Mouse (Mus musculus) limb, embryonic 14.5 days (tissue): ENCODE data around the gene Zcchc10. TPM values are rescaled to one million over a fixed set of nuclear protein-coding genes. Genes with fewer than 3 reads are reported as not detected.
"Not testable (repeated sequence)": the region's sequence is repeated elsewhere in the genome, so short reads cannot be mapped to it uniquely, and the experiment has no call there.

Experiments
- ATAC-seq: fragments of 200-750 bp; cut with Nextera tagmentation; 2 replicates; pipeline ENCODE4 v1.8.0; 2017; ENCODE audit warnings: low read depth, moderate number of reproducible peaks, moderate TSS enrichment; ENCODE audit not compliant: low FRiP score
- DNase-seq: peaks from one replicate; pipeline ENCODE4 v3.0.0-alpha.2; 2015; ENCODE audit warnings: low spot score
- H3K27ac ChIP-seq: fragments of 300-500 bp; sonication (generic); replicated peaks from 2 replicates; pipeline ENCODE4 v1.5.1; 2014; ENCODE audit warnings: low read depth, mild to moderate bottlenecking, low read length, moderate library complexity, mixed read lengths
- H3K27me3 ChIP-seq: fragments of 300-500 bp; sonication (generic); 2 replicates; pipeline ENCODE4 v1.6.1; 2014; ENCODE audit warnings: low read length, mixed read lengths; ENCODE audit not compliant: control insufficient read depth, insufficient read depth
- H3K36me3 ChIP-seq: fragments of 300-500 bp; sonication (generic); 2 replicates; pipeline ENCODE4 v1.6.1; 2014; ENCODE audit warnings: mild to moderate bottlenecking, low read length, moderate library complexity, mixed read lengths; ENCODE audit not compliant: control insufficient read depth, insufficient read depth
- H3K4me1 ChIP-seq: fragments of 300-500 bp; sonication (generic); 2 replicates; pipeline ENCODE4 v1.6.1; 2014; ENCODE audit warnings: antibody characterized with exemption, low read length, mixed read lengths; ENCODE audit not compliant: control insufficient read depth, insufficient read depth
- H3K4me2 ChIP-seq: fragments of 300-500 bp; sonication (generic); replicated peaks from 2 replicates; pipeline ENCODE4 v1.6.1; 2014; ENCODE audit warnings: low read depth, mild to moderate bottlenecking, low read length, moderate library complexity; ENCODE audit not compliant: severe bottlenecking
- H3K4me3 ChIP-seq: fragments of 300-500 bp; sonication (generic); replicated peaks from 2 replicates; pipeline ENCODE4 v1.5.1; 2014; ENCODE audit warnings: low read length
- H3K9ac ChIP-seq: fragments of 300-500 bp; sonication (generic); 2 replicates; pipeline ENCODE4 v1.6.1; 2014; ENCODE audit warnings: mild to moderate bottlenecking, low read depth, low read length, moderate library complexity; ENCODE audit not compliant: severe bottlenecking
- H3K9me3 ChIP-seq: fragments of 300-500 bp; sonication (generic); 2 replicates; pipeline ENCODE4 v1.6.1; 2016; ENCODE audit warnings: low read length; ENCODE audit not compliant: control insufficient read depth
- POLR2A ChIP-seq: fragments of 200-500 bp; IDR thresholded peaks from 2 replicates; pipeline ENCODE4 v1.8.0; 2012; ENCODE audit warnings: inconsistent platforms, mild to moderate bottlenecking, moderate library complexity, borderline replicate concordance; ENCODE audit not compliant: insufficient read depth, insufficient read length; ENCODE audit errors: extremely low read depth
- WGBS: fragments of 180-500 bp; shearing (Covaris S2); extraction: QIAGEN DNeasy Blood & Tissue Kit; methylation state at CpG from one replicate; pipeline ENCODE4 v1.1.7; 2014; 5-methylcytosine and 5-hydroxymethylcytosine counted together
- polyA plus RNA-seq, 2 experiments: library from polyadenylated mRNA; depleted of rRNA in 1 of 2; stranded (reverse) in 1 of 2; unstranded in 1 of 2; fragments of >200 nt; fragmentation: Nextera tagmentation in 1 of 2; extraction: Ambion mirVana in 1 of 2; gene quantifications; 2 replicates each; pipeline versions ENCODE4 v1.2.1 to v1.2.3; 2012 to 2014

The Zcchc10 gene
- polyA plus RNA-seq (2012; rRNA removed) (15.0 and 15.4 TPM in 2 replicates), polyA plus RNA-seq (2014; fragmentation: Nextera tagmentation; extraction: Ambion mirVana) (19.4 and 20.4 TPM in 2 replicates)

DNA sequence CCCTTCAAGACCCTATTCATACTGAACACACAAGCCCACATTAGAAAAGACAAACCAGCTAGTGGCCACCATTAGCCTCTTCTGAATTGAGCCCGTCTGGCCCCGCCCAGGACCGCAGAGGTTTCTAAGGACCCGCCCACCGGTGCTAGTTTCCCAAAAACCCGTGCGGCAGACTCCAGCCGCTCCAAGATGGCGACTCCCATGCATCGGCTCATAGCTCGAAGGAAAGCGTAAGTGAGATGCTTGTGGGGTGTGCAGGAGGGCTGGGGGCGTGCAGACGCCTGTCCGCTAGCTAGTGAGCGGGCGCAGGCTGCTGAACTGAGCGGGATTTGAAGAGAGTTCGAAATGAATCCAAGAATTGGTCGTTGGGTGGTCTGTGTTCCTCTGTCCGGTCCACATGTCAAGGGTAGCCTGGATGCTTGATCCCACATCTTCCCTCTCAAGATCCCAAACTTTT is at the start of gene Zcchc10:
Gene Zcchc10, plus strand, starts transcription at position 168 of the 457 bp plus-strand sequence.
- Histone ChIP-seq H3K4me1 (peaks cover 6% of the 10 kb centered on the region; the same call in 1 of the 2 replicates), H3K4me3 (peak within 1 kb of the TSS; percentile 75), H3K27me3 (no peaks in the 10 kb centered on the region), H3K9ac (peak within 1 kb of the TSS; percentile 83), H3K9me3 (no peaks in the 10 kb centered on the region), H3K36me3 (peaks cover 20% of the 10 kb centered on the region), H3K4me2 (peak within 1 kb of the TSS; percentile 48), H3K27ac (peak within 1 kb of the TSS; percentile 52)
- TF ChIP-seq POLR2A = peak; percentile 87; the same call in 1 of the 2 replicates
- DNase-seq = peak; percentile 92
- peak; percentile 98 for ATAC-seq
- under 1% methylated on average over 21 of the region's 21 CpGs for WGBS

DNA sequence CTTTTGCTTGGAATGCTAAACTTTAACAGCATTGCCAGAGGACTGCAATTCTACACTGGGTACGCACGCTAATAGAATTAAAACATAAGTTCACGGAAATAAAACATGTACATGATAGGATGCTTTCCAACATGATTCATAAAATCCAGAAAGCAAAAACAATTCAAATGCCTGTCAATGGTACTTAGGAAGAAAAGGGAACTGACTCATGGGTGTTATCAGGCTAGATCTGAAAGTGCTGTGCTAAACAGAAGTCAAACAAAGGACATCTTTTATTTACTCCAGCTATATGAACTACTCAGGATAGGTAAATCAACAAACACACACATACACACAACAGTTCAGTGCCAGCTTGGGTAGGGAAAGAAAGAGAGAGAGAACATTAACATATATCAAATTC is 49.1 kb upstream of the Zcchc10 start:
- 95% methylated on average over 3 of the region's 3 CpGs for WGBS
- H3K36me3 ChIP-seq = peaks cover 74% of the 10 kb centered on the region
- no peaks in the 10 kb centered on the region for H3K9me3 ChIP-seq

DNA sequence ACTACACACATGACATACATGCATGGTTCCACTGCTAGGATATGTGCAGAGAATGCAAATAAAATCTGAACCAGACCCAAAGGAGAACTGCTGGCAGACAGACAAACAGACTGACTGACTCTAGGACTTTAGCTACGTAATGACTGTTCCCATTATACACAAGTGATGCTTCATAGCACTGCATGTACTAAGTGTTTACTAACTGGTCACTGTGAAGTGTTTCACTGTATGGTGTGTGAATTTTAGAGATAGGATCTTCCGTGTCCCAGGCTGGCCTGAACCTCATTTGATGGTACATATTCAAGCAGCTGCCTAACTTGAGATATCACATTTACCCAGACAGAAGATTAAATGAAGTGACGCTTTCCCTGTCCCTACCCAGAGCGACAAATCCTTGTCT is 46.1 kb upstream of the Zcchc10 start:
- no peak for TF ChIP-seq POLR2A
- 91% methylated on average over 4 of the region's 4 CpGs for WGBS
- Histone ChIP-seq H3K9me3 (no peaks in the 10 kb centered on the region), H3K9ac (no peak overlapping the region), H3K4me2 (no peak overlapping the region), H3K4me3 (no peak overlapping the region), H3K27me3 (no peaks in the 10 kb centered on the region), H3K36me3 (peaks cover 73% of the 10 kb centered on the region), H3K27ac (no peak overlapping the region), H3K4me1 (no peaks in the 10 kb centered on the region)
- ATAC-seq (0 out of 2 replicates have a peak, but pooled peaks have one; percentile 12), DNase-seq (no peak)

More for the DNA sequence above, 49.1 kb upstream of the Zcchc10 start:
- no peak for TF ChIP-seq POLR2A
- H3K4me2 ChIP-seq = no peak overlapping the region
- ATAC-seq (no peak), DNase-seq (no peak)
- H3K27ac ChIP-seq = no peak overlapping the region
- H3K27me3 ChIP-seq = no peaks in the 10 kb centered on the region
- no peak overlapping the region for H3K9ac ChIP-seq
- H3K4me1 ChIP-seq = no peaks in the 10 kb centered on the region
- H3K4me3 ChIP-seq = no peak overlapping the region

DNA sequence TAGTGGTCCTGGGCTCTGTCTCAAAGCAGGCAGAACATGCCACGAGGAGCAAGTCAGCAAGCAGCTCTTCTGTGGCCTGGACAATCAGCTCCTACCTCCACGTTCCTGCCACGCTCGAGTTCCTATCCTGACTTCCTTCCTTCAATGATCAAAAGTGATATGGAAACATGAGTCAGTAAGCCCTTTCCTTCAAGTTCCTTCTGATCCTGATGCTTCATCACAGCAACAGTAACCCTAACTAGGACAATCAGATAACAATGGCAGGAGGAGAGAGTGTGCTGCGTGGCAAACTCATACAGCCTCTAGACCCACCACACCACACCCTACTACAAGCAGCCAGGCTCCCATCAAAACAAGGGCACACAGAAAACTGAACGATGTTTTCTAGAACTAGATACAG is 38.6 kb upstream of the Zcchc10 start:
- no peak overlapping the region for H3K4me2 ChIP-seq
- H3K36me3 ChIP-seq = peaks cover 97% of the 10 kb centered on the region
- no peaks in the 10 kb centered on the region for H3K27me3 ChIP-seq
- no peak for DNase-seq
- ATAC-seq = no peak
- no peaks in the 10 kb centered on the region for H3K9me3 ChIP-seq
- H3K4me1 ChIP-seq = no peaks in the 10 kb centered on the region
- no peak for TF ChIP-seq POLR2A
- WGBS = 94% methylated on average over 6 of the region's 6 CpGs
- H3K27ac ChIP-seq = no peak overlapping the region
- no peak overlapping the region for H3K4me3 ChIP-seq
- H3K9ac ChIP-seq = no peak overlapping the region

DNA sequence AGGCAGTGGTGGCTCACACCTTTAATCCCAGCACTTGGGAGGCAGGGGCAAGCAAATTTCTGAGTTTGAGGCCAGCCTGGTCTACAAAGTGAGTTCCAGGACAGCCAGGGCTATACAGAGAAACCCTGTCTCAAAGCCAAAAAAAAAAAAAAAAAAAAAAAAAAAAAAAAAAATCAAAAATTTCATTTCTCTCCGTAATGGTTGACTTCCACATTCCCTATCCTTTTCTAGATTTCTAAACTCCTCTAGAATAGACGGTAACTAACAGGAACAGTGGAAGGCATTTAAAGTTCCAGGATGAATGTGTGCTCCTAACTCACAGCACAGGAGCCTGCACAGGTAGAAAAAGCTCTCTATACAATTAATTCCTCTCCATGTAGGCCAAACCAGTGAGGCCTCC is 34.3 kb upstream of the Zcchc10 start:
- peaks cover 80% of the 10 kb centered on the region for H3K36me3 ChIP-seq
- DNase-seq = not testable (repeated sequence)

DNA sequence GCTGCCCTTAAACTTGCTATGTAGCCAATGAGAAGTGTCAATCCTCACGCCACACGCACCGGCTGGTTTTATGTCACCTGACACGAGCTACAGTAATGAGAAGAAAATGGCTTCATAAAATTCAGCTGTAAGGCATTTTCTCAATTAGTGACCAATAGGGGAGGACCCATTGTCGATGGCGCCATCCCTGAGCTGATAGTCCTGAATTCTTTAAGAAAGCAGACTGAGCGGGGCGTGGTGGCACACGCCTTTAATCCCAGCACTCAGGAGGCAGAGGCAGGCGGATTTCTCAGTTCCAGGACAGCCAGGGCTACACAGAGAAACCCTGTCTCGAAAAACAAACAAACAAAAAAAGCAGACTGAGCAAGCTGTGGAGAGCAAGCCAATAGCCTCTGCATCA is 33.6 kb upstream of the Zcchc10 start:
- Histone ChIP-seq H3K9me3 (no peaks in the 10 kb centered on the region), H3K36me3 (peaks cover 73% of the 10 kb centered on the region), H3K27me3 (no peaks in the 10 kb centered on the region), H3K4me1 (no peaks in the 10 kb centered on the region), H3K9ac (no peak overlapping the region), H3K27ac (no peak overlapping the region), H3K4me2 (no peak overlapping the region), H3K4me3 (no peak overlapping the region)
- 83% methylated on average over 11 of the region's 11 CpGs for WGBS
- DNase-seq (no peak), ATAC-seq (no peak)
- TF ChIP-seq POLR2A = no peak

More for the DNA sequence above, 34.3 kb upstream of the Zcchc10 start:
- not testable (repeated sequence) for H3K27me3 ChIP-seq, ATAC-seq, H3K9ac ChIP-seq, H3K27ac ChIP-seq, H3K9me3 ChIP-seq, H3K4me2 ChIP-seq, H3K4me3 ChIP-seq, H3K4me1 ChIP-seq
- WGBS = 89% methylated on average over 2 of the region's 2 CpGs
